Mouse (Mus musculus): ENCODE measurements around the gene Ap4b1.

- TF ChIP-seq CTCF (IDR thresholded peaks at IDR 0.05; ENCODE audit: low read depth, low read length) (no peak), GATA1 (IDR thresholded peaks at IDR 0.05; ENCODE audit: borderline replicate concordance, low read length) (no peak), POLR2AphosphoS5 (IDR thresholded peaks at IDR 0.05; ENCODE audit: insufficient replicate concordance, low read depth, low read length) (no peak)
Measured at GRCm38 (mm10) chr3:103787225-103787624, 22.1 kb upstream of the Ap4b1 start.
